In genomic region chr10:95175423-95176120, GRCm38 (mm10) we compare ENCODE assay signal across 18 mouse cellular contexts.
DNase-seq lines count a peak whose midpoint lies in the region; ATAC-seq and TF ChIP-seq lines count a peak whose summit lies in the region.
"Had no signal": no experiment of that assay in that cellular context is flagged by ENCODE, and none has a peak within 500 bp of the region (broad histone marks: within the 10 kb centered on the region; RNA-seq: fewer than 3 reads in every experiment).

No protein-coding gene starts in this region.

- DNase-seq in heart, embryonic 10.5 days (ENCODE audit: low spot score) = no peak
- DNase-seq in midbrain, embryonic 10.5 days (ENCODE audit: low spot score) = no peak
- no peak for DNase-seq in midbrain, postnatal 0 days (ENCODE audit: low spot score)
- DNase-seq in ES-CJ7 (ENCODE audit: low read depth, low spot score) = peak; percentile 85
- DNase-seq in brain, embryonic 14.5 days (ENCODE audit: low read depth) = peak; percentile 31
- no peak for DNase-seq in adrenal gland, postnatal 10 days
- DNase-seq: cerebellum, adult 18-20 months; cerebellum, postnatal 25 days; gastrocnemius, adult 2 months; heart, postnatal 4 days; kidney, adult 11 months; kidney, postnatal 10 days; lung, adult 18-20 months had no signal

- TF ChIP-seq POLR2A in brain, embryonic 14.5 days (IDR thresholded peaks at IDR 0.05; ENCODE audit: borderline replicate concordance, extremely low read depth, insufficient read depth, insufficient read length, poor library complexity, severe bottlenecking) = no peak

- H3K9me3 ChIP-seq in heart, embryonic 10.5 days = no peaks in the 10 kb centered on the region
- H3K9me3 ChIP-seq in heart, embryonic 11.5 days (replicated peaks; ENCODE audit: control insufficient read depth, low read length) = no peaks in the 10 kb centered on the region
- H3K9me3 ChIP-seq in midbrain, embryonic 10.5 days (replicated peaks) = no peaks in the 10 kb centered on the region
- H3K9me3 ChIP-seq in midbrain, postnatal 0 days (ENCODE audit: low read length) = no peaks in the 10 kb centered on the region
- H3K9me3 ChIP-seq: embryonic facial prominence, embryonic 13.5 days; limb, embryonic 12.5 days; liver, embryonic 12.5 days had no signal

- no peak overlapping the region for H3K4me3 ChIP-seq in heart, embryonic 10.5 days
- H3K4me3 ChIP-seq in heart, embryonic 11.5 days (ENCODE audit: low read depth, low read length) = no peak overlapping the region
- H3K4me3 ChIP-seq in midbrain, embryonic 10.5 days = no peak overlapping the region
- no peak overlapping the region for H3K4me3 ChIP-seq in midbrain, postnatal 0 days (ENCODE audit: low read depth, low read length)
- H3K4me3 ChIP-seq: embryonic facial prominence, embryonic 13.5 days; gastrocnemius, adult 2 months; limb, embryonic 12.5 days; liver, embryonic 12.5 days had no signal

- H3K9ac ChIP-seq in heart, embryonic 11.5 days (ENCODE audit: low read depth, low read length) = no peak overlapping the region
- H3K9ac ChIP-seq in midbrain, postnatal 0 days (replicated peaks; ENCODE audit: low read length, poor library complexity, severe bottlenecking) = no peak overlapping the region
- H3K9ac ChIP-seq: embryonic facial prominence, embryonic 13.5 days; limb, embryonic 12.5 days; liver, embryonic 12.5 days had no signal

- no peaks in the 10 kb centered on the region for H3K36me3 ChIP-seq in heart, embryonic 10.5 days
- H3K36me3 ChIP-seq in heart, embryonic 11.5 days (ENCODE audit: control insufficient read depth, insufficient read depth, low read length) = no peaks in the 10 kb centered on the region
- H3K36me3 ChIP-seq in midbrain, embryonic 10.5 days = no peaks in the 10 kb centered on the region
- H3K36me3 ChIP-seq in midbrain, postnatal 0 days (ENCODE audit: insufficient read depth, low read length) = no peaks in the 10 kb centered on the region
- H3K36me3 ChIP-seq: embryonic facial prominence, embryonic 13.5 days; limb, embryonic 12.5 days; liver, embryonic 12.5 days had no signal

- no peak for TF ChIP-seq CTCF in midbrain, postnatal 0 days (IDR thresholded peaks at IDR 0.05)
- TF ChIP-seq CTCF in brain, embryonic 14.5 days (IDR thresholded peaks at IDR 0.05; ENCODE audit: borderline replicate concordance, extremely low read depth, insufficient read depth, insufficient read length) = no peak

- ATAC-seq in heart, embryonic 11.5 days (replicated peaks; ENCODE audit: insufficient number of reproducible peaks, low FRiP score, low TSS enrichment) = no peak
- no peak for ATAC-seq in midbrain, postnatal 0 days (ENCODE audit: low FRiP score)
- ATAC-seq in inflammation-experienced regulatory T-cells, adult 6 months = no peak
- ATAC-seq: liver, embryonic 12.5 days had no signal

- 57% methylated on average over 25 of the region's 26 CpGs for WGBS in heart, embryonic 10.5 days
- whole genome bisulfite sequencing in heart, embryonic 11.5 days (ENCODE audit: insufficient replicate concordance) = 57% methylated on average over 26 of the region's 26 CpGs
- WGBS in midbrain, embryonic 10.5 days = 37% methylated on average over 26 of the region's 26 CpGs
- 48% methylated on average over 25 of the region's 26 CpGs for WGBS in midbrain, postnatal 0 days

- H3K27ac ChIP-seq in heart, embryonic 10.5 days = peak overlapping the region; percentile 52; the same call in 1 of the 2 replicates
- no peak overlapping the region for H3K27ac ChIP-seq in heart, embryonic 11.5 days (ENCODE audit: low read depth, low read length)
- H3K27ac ChIP-seq in midbrain, embryonic 10.5 days (replicated peaks) = peak overlapping the region; percentile 59; the same call in 1 of the 2 replicates
- no peak overlapping the region for H3K27ac ChIP-seq in midbrain, postnatal 0 days (ENCODE audit: low read depth, low read length)
- H3K27ac ChIP-seq: embryonic facial prominence, embryonic 13.5 days; gastrocnemius, adult 2 months; limb, embryonic 12.5 days; liver, embryonic 12.5 days had no signal

- peaks cover 45% of the 10 kb centered on the region for H3K4me1 ChIP-seq in heart, embryonic 10.5 days
- peaks cover 20% of the 10 kb centered on the region for H3K4me1 ChIP-seq in heart, embryonic 11.5 days (ENCODE audit: control insufficient read depth, insufficient read depth, low read length)
- peaks cover 22% of the 10 kb centered on the region for H3K4me1 ChIP-seq in midbrain, embryonic 10.5 days
- H3K4me1 ChIP-seq in midbrain, postnatal 0 days (ENCODE audit: insufficient read depth, low read length) = no peaks in the 10 kb centered on the region

- H3K27me3 ChIP-seq in heart, embryonic 10.5 days (ENCODE audit: insufficient read depth, poor library complexity, severe bottlenecking) = no peaks in the 10 kb centered on the region; the same call in 1 of the 2 replicates
- no peaks in the 10 kb centered on the region for H3K27me3 ChIP-seq in heart, embryonic 11.5 days (ENCODE audit: control insufficient read depth, insufficient read depth, low read length)
- H3K27me3 ChIP-seq in midbrain, embryonic 10.5 days (ENCODE audit: low read depth, poor library complexity, severe bottlenecking) = 0 out of 2 replicates have a peak, but pooled peaks cover 4% of the 10 kb centered on the region
- no peaks in the 10 kb centered on the region for H3K27me3 ChIP-seq in midbrain, postnatal 0 days (ENCODE audit: insufficient read depth, low read length)
- H3K27me3 ChIP-seq: liver, embryonic 12.5 days had no signal

- H3K4me2 ChIP-seq in heart, embryonic 11.5 days = no peak overlapping the region
- no peak overlapping the region for H3K4me2 ChIP-seq in midbrain, postnatal 0 days (ENCODE audit: low read depth, low read length, poor library complexity, severe bottlenecking)
- H3K4me2 ChIP-seq: embryonic facial prominence, embryonic 13.5 days; limb, embryonic 12.5 days; liver, embryonic 12.5 days had no signal

Comparison
In these comparisons a context has a peak if more than half of its experiments do, and no peak if none do; other contexts are left out.
1. H3K27ac ChIP-seq: peak in heart, embryonic 10.5 days (single experiment) and midbrain, embryonic 10.5 days (single experiment); none in heart, embryonic 11.5 days (single experiment) and midbrain, postnatal 0 days (single experiment).
2. DNase-seq: peak in ES-CJ7 (single experiment) and brain, embryonic 14.5 days (single experiment); none in heart, embryonic 10.5 days (single experiment), midbrain, embryonic 10.5 days (single experiment), midbrain, postnatal 0 days (single experiment) and adrenal gland, postnatal 10 days (single experiment).